Mouse (Mus musculus): ENCODE measurements around the gene Unc5a.

The Unc5a gene

DNA sequence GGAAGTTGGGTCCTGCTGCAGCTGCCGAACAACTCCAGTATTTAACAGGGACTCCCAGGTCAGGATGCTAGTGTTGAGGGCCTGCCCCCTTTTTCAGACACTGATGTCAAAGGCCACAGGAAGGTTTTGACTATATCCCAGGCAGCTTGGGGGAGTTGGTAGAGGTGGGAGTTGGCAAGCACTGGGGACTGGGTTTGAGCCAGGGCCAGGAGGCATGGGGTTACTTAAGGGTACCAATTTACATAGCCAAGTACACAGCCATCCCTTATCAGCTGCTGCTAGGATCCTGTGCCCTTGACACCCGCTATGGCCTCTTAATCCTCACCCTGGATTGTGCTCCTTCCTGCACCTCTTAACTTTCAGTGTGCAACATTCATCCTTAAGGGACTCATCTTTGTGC, 5.5 kb downstream of the Unc5a start:
- DNase-seq (ENCODE audit: extremely low spot score, low read depth, low spot score) = no peak

- no peak for DNase-seq (ENCODE audit: extremely low spot score, low read depth, low spot score)
These were observed 6.7 kb downstream of the Unc5a start for GRCm38 (mm10) chr13:54955695-54956471.

- no peak for DNase-seq (ENCODE audit: extremely low spot score, low read depth, low spot score)
These were observed 8.1 kb downstream of the Unc5a start for GRCm38 (mm10) chr13:54957281-54957680.

DNA sequence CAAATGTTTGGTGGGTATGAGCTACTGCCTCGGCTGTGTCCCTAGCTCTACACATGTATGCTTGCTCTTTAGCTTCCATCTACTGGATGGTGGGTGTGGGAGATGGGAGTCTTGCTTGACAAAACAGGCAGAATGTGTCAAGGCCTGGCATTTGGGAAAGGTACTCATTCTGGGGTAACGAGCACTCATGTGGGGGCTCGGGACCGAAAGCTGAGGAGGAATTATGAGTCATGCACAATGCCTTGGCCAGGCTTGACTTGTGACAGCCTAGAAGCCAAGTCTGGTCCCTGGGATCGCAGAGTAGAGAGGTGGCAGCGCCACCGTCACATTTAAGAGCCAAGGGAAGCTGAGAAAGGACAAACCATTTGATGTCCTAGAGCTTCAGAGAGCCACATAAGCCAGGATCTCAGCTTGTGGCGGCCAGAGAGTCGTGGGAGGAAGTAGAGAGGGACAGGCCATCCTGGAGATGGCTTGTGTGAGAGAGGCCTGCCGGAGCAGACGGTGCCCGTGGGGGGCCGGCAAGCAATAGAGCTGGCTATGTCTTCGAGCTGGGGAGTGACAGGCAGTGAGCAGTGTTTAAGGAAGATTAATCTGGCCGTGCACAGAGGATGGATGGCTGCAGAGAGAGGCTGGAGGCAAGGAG, 10.0 kb downstream of the Unc5a start:
- DNase-seq (ENCODE audit: extremely low spot score, low read depth, low spot score) = no peak

- no peak for DNase-seq (ENCODE audit: extremely low spot score, low read depth, low spot score)
These were observed 10.6 kb downstream of the Unc5a start for GRCm38 (mm10) chr13:54959842-54960241.

DNA sequence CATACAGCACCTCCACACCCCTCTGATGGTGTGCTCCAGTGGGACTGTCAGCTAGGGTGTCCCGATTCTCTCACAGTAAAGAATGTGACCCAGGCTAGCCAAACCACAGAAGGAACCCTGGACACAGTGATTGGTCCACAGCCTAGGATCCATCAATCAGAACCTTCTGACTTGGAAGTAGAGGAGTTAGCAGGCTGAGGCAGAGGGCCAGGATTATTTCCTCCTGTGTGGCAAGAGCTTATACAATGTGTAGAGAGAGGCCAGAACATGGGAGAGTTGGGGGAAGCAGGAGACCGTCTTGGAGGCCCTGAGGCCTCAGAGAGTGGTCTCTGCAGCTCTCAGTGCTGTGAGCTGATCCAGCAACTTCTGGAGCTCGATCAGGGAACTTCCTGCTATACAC, 11.3 kb downstream of the Unc5a start:
- DNase-seq (ENCODE audit: extremely low spot score, low read depth, low spot score) = no peak

DNA sequence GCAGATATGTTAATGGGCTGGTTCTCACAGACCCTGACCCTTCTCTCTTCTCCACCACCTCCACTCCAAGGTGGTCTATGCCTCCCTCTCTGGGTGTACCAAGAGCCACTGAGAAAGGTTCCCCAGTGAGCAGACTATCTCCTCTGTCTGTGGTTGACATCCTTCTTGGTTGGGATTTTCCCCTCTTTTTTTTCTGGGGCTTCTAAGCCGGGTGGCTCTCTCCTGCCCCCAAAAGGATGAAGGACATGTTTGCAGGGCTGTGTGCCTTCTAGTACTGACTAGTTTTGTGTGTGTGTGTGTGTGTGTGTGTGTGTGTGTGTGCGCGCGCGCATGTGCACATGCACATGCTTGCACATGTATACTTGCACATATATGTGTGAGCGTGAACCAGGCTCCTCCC, 16.0 kb downstream of the Unc5a start:
- no peak for DNase-seq (ENCODE audit: extremely low spot score, low read depth, low spot score)

- no peak for DNase-seq (ENCODE audit: extremely low spot score, low read depth, low spot score)
These were observed 18.3 kb downstream of the Unc5a start for GRCm38 (mm10) chr13:54967501-54967900.

- no peak for DNase-seq (ENCODE audit: extremely low spot score, low read depth, low spot score)
These were observed 19.4 kb downstream of the Unc5a start for GRCm38 (mm10) chr13:54968636-54969035.

- no peak for DNase-seq (ENCODE audit: extremely low spot score, low read depth, low spot score)
These were observed 20.3 kb downstream of the Unc5a start for GRCm38 (mm10) chr13:54969513-54969912.

DNA sequence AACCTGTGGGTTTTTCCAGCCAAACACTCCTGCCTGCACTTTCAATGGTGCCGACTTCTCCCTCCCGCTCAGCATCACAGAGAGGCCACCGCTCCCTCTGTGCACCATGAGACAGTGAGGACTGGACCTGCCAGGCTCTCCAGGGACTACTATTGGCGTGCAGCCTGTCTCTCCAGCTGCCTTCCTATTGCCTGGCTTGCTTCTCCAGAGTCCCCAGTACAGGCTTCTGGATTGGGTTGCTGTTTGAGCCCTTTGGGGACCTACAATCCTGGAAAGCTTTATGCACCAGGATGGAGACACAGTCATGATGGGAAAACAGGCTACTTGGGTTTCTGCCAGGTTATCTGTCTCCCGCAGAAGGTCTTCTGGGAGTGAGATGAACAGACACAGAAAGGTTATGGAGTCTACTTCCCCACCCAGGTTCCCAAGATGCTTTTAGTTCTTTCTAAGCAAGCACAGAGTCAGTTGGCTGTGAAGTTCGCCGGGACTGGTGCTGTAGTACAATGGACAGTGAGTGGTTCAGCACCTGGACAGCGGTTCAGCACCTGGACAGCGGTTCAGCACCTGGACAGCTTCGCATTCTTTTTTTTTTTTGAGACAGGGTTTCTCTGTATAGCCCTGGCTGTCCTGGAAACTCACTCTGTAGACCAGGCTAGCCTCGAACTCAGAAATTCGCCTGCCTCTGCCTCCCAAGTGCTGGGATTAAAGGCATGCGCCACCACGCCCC, 21.5 kb downstream of the Unc5a start:
- DNase-seq (ENCODE audit: extremely low spot score, low read depth, low spot score) = peak; percentile 33

DNA sequence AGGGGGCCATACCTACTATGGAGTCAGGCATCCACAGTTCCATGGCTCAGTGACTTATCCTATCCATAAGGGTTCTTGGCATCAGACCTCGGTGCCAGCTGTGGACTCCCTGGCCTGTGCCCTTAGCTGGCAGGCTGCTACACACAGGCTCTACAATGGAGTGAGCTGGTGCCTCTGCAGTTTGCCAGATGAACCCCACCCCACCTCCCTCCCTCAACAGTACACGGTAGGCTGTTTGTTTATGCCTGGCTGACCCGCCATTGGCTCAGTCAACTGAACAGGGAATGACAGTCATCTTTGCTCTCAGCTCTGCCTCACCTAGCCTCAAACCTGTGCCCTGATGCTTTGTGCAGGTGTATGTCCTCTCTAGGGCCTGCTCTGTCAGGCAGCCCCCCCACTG, 26.3 kb downstream of the Unc5a start:
- no peak for DNase-seq (ENCODE audit: extremely low spot score, low read depth, low spot score)

DNA sequence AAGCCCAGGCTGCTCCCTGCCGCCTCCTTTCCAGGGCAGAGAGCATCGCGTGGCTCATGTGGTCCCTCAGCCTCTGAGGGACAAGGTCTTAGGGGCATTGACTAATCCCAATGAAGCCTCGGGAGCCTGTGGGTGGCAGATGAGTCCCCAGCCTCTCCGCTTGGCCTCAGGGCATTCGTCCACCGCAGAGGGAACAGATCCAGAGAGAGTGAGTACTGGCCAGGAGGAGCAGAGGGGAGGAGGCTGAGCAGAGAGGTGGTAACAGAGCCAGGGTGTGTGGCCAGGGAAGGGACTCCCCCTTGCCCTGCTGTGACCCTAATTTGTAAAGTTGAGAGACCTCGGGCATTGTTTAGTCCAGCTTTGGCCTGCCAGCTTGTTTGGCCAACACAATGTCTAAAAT, 29.6 kb downstream of the Unc5a start:
- DNase-seq (ENCODE audit: extremely low spot score, low read depth, low spot score) = no peak

GRCm38 (mm10) chr13:54980957-54981356, 31.7 kb downstream of the Unc5a start:
- no peak for DNase-seq (ENCODE audit: extremely low spot score, low read depth, low spot score)

DNA sequence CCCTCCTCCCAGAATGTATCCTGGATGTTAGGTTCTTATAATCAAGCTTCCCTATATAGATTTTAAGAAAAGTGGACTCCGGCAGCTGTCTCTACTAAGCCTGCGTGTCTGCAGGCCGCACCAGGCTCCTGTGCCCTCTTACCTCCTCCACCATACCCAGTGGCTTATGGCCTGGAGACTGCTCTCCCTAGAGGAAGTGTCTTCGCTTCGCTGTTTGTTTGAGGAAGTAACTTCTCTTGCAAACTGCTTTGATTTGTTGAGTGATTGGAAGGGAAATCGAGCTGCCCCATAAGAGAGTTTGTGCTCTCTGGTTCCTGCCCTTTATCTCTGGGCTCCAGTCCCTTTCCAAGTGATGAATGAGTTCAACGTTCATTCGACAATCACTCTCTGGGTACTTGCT, 33.8 kb downstream of the Unc5a start:
- DNase-seq (ENCODE audit: extremely low spot score, low read depth, low spot score) = no peak

DNA sequence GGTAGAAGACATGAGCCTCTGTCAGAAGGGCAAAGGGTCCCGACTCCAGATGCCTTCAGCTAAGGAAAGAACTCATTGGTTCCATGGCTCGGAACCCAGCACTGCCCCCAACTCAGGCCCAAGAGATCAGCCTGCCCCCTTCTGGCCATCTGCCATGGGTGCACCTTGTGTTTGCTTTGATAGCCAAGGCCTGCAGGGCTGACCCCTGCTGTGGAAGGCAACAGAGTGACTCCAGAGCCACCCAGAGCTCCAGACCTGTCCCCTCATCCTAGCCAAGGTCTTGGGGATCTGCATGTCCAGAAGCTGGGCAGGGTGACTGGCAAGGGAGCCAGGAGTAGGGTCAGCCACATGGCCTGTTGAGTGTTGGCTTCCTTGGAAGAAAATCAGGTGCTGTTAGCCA, 34.4 kb downstream of the Unc5a start:
- DNase-seq (ENCODE audit: extremely low spot score, low read depth, low spot score) = no peak

- DNase-seq (ENCODE audit: extremely low spot score, low read depth, low spot score) = no peak
These were observed 38.2 kb downstream of the Unc5a start for GRCm38 (mm10) chr13:54987405-54987804.

DNA sequence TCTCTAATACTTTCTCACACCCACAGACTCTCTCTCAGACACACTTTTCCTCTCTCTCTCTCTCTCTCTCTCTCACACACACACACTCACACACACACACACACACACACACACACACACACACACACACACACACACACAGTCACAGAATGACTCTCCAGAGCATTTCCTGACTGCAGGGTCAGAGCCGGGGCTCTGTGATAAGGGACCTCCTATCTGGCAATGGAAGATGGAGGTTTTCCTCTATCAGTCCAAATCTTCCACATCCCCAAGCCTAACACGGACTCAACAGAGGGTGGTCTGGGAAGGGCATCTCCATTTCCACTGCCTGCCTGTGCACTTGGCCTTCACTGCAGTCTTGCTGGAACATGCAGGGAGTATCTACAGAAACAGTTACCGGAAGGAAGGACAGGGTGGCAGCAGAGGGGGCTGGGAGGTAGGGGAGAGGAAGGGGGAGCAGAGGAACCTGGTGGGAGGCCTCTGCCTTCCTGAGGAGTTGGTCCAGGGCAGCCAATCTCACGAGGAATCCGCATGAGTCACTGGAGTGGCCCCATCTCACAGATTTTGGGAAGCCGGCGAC, 39.1 kb downstream of the Unc5a start:
- no peak for DNase-seq (ENCODE audit: extremely low spot score, low read depth, low spot score)

DNA sequence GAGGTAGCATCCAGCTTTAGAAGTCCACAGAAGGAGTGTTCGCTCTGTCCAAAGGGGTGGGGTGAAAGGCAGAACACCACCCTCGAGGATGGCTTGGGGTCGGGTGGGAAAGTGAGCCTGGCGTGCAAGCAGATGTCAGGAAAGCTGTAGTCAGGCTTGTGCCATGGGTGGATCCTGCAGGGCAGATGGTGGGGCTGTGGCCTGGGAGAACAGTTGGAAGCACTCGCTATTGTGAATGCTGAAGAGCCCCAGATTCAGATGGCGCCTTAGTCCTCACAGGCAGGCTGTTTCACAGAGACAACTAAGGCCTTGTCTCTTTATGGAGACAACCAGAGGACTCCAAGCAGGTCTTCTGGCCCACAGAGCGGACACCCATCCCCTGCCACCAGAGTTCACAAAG, 43.0 kb downstream of the Unc5a start:
- no peak for DNase-seq (ENCODE audit: extremely low spot score, low read depth, low spot score)

DNA sequence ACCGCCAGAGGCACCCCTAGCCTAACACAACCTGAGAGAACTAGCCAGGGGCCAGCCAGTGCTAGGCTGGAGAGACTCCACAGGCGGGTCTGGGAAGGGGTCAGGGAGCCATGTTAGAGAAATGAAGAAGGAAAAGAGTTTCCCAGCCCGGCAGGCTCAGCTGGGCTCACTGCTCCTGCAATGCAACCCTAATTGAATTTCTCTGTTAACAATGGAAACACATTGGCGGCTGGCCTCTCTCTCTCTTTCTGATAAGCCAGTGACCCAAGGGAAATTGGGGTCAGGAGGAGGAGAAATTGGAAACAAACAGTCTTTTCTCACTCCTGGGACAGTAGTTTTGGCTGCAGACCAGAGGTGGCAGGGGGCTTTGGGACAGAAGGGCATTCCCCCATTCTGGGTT, 45.4 kb downstream of the Unc5a start:
- no peak for DNase-seq (ENCODE audit: extremely low spot score, low read depth, low spot score)

- DNase-seq (ENCODE audit: extremely low spot score, low read depth, low spot score) = no peak
These were observed 46.0 kb downstream of the Unc5a start for GRCm38 (mm10) chr13:54995161-54995560.

DNA sequence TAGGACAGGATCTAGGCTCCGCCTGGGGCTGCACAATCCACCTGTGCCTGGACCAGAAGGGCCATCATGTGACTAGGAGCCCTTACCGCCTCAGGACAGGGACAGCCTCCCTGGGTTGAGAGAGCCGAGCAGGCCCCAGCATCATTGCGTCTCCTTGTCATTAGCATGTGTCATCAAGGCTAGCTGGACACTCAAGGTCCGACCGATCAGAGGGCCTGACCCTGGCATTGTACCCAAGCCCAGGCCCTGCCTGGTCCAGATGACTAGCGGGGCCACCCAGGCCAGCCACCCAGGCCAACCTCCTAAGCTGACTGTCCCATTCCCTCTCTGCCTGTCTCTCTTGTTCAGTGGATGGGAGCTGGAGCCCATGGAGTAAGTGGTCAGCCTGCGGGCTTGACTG, 48.4 kb downstream of the Unc5a start:
- DNase-seq (ENCODE audit: extremely low spot score, low read depth, low spot score) = no peak

Data from hindlimb bud, embryonic 11.5 days (tissue).